Mouse (Mus musculus) CH12.LX (cell line): ENCODE data around the gene Echdc3. TPM values are rescaled to one million over a fixed set of nuclear protein-coding genes. Genes with fewer than 3 reads are reported as not detected.

ENCODE experiments used
- DNase-seq: peaks from one replicate; pipeline ENCODE4 v3.0.0-alpha.2; 2013; ENCODE audit errors: extremely low read depth
- H3K27ac ChIP-seq: 2 replicates; pipeline ENCODE4 v1.5.1; 2012; ENCODE audit warnings: low read depth, mild to moderate bottlenecking, control low read depth, moderate library complexity; ENCODE audit not compliant: insufficient read depth
- H3K27me3 ChIP-seq: replicated peaks from 2 replicates; pipeline ENCODE3; 2012; ENCODE audit warnings: inconsistent platforms
- H3K36me3 ChIP-seq, 2 experiments: replicated peaks in 1 of 2; 2 replicates each; pipeline versions ENCODE3 to v1.6.1; 2012; ENCODE audit warnings: inconsistent platforms in 1 of 2, low read length in 1 of 2, mild to moderate bottlenecking in 1 of 2, mixed read lengths in 1 of 2, moderate library complexity in 1 of 2; ENCODE audit not compliant: control insufficient read depth in 1 of 2, insufficient read depth in 1 of 2
- H3K4me1 ChIP-seq, 2 experiments: 2 replicates each; pipeline ENCODE4 v1.6.1; 2012; ENCODE audit warnings: inconsistent platforms in 1 of 2, moderate library complexity in 1 of 2; ENCODE audit not compliant: insufficient read depth in 2 of 2, control insufficient read depth in 1 of 2
- H3K4me2 ChIP-seq: 2 replicates; pipeline ENCODE4 v1.6.1; 2012; ENCODE audit warnings: low read depth, mild to moderate bottlenecking, control low read depth; ENCODE audit not compliant: poor library complexity, insufficient read depth, severe bottlenecking
- H3K4me3 ChIP-seq, 3 experiments: fragments of 150-350 bp in 1 of 3; sonication (generic) in 1 of 3; replicated peaks in 1 of 3; 2 replicates each; pipeline versions ENCODE3 to v1.5.1; 2011 to 2012; ENCODE audit warnings: low read depth in 2 of 3, low read length in 2 of 3, mild to moderate bottlenecking in 2 of 3, moderate library complexity in 2 of 3, control low read depth in 1 of 3, improper control_type of control experiment in 1 of 3, inconsistent platforms in 1 of 3, mixed read lengths in 1 of 3; ENCODE audit not compliant: poor library complexity in 1 of 3
- H3K79me2 ChIP-seq: replicated peaks from 2 replicates; pipeline ENCODE4 v1.6.1; 2012; ENCODE audit warnings: mild to moderate bottlenecking, moderate library complexity; ENCODE audit not compliant: control insufficient read depth, poor library complexity, insufficient read depth, severe bottlenecking; ENCODE audit errors: extremely low read depth
- H3K9ac ChIP-seq: 2 replicates; pipeline ENCODE4 v1.6.1; 2012; ENCODE audit warnings: low read depth, mild to moderate bottlenecking, control low read depth, moderate library complexity; ENCODE audit not compliant: insufficient read depth
- H3K9me3 ChIP-seq: replicated peaks from 2 replicates; pipeline ENCODE3; 2012; ENCODE audit warnings: low read length, inconsistent platforms, mixed read lengths
- BHLHE40 ChIP-seq: IDR thresholded peaks from 2 replicates; pipeline ENCODE4 v1.6.1; 2011; ENCODE audit warnings: mild to moderate bottlenecking, low read depth, low read length, improper control_type of control experiment
- CHD2 ChIP-seq: IDR thresholded peaks from 2 replicates; pipeline ENCODE4 v1.6.1; 2011; ENCODE audit warnings: low read length, improper control_type of control experiment
- CTCF ChIP-seq, 2 experiments: IDR thresholded peaks in 1 of 2; conservative IDR thresholded peaks in 1 of 2; 2 replicates each; pipeline ENCODE4 v1.5.1; 2011 to 2012; ENCODE audit warnings: low read depth in 2 of 2, low read length in 2 of 2, improper control_type of control experiment in 1 of 2, inconsistent platforms in 1 of 2, mild to moderate bottlenecking in 1 of 2, moderate library complexity in 1 of 2
- ELF1 ChIP-seq: IDR thresholded peaks from 2 replicates; pipeline ENCODE4 v1.6.1; 2014; ENCODE audit warnings: low read depth, mild to moderate bottlenecking, inconsistent platforms, low read length, improper control_type of control experiment
- EP300 ChIP-seq: IDR thresholded peaks from 2 replicates; pipeline ENCODE4 v1.6.1; 2011; ENCODE audit warnings: low read length, improper control_type of control experiment
- GABPA ChIP-seq: IDR thresholded peaks from 2 replicates; pipeline ENCODE4 v1.6.1; 2012; ENCODE audit warnings: low read depth, low read length, improper control_type of control experiment, inconsistent platforms; ENCODE audit not compliant: insufficient replicate concordance
- HCFC1 ChIP-seq: IDR thresholded peaks from 2 replicates; pipeline ENCODE4 v1.6.1; 2012; ENCODE audit warnings: low read depth, mild to moderate bottlenecking, inconsistent platforms, low read length, improper control_type of control experiment
- IRF4 ChIP-seq: IDR thresholded peaks from 2 replicates; pipeline ENCODE4 v1.6.1; 2014; ENCODE audit warnings: low read depth, mild to moderate bottlenecking, inconsistent platforms, low read length, improper control_type of control experiment
- MAX ChIP-seq: IDR thresholded peaks from 2 replicates; pipeline ENCODE4 v1.6.1; 2011; ENCODE audit warnings: low read length, improper control_type of control experiment
- MXI1 ChIP-seq: IDR thresholded peaks from 2 replicates; pipeline ENCODE4 v1.6.1; 2011; ENCODE audit warnings: mild to moderate bottlenecking, low read depth, low read length, improper control_type of control experiment
- MYC ChIP-seq: IDR thresholded peaks from 2 replicates; pipeline ENCODE4 v1.6.1; 2011; ENCODE audit warnings: low read depth, mild to moderate bottlenecking, improper control_type of control experiment, low read length
- NRF1 ChIP-seq: IDR thresholded peaks from 2 replicates; pipeline ENCODE4 v1.6.1; 2014; ENCODE audit warnings: low read depth, mild to moderate bottlenecking, inconsistent platforms, low read length, improper control_type of control experiment, moderate library complexity
- PAX5 ChIP-seq: IDR thresholded peaks from 2 replicates; pipeline ENCODE4 v1.6.1; 2012; ENCODE audit warnings: low read length, inconsistent platforms, mixed read lengths
- POLR2AphosphoS2 ChIP-seq: IDR thresholded peaks from 2 replicates; pipeline ENCODE4 v1.6.1; 2011; ENCODE audit warnings: low read depth, low read length, improper control_type of control experiment
- SMC3 ChIP-seq: IDR thresholded peaks from 2 replicates; pipeline ENCODE4 v1.6.1; 2011; ENCODE audit warnings: low read depth, low read length, improper control_type of control experiment
- UBTF ChIP-seq: IDR thresholded peaks from 2 replicates; pipeline ENCODE4 v1.6.1; 2012; ENCODE audit warnings: low read depth, mild to moderate bottlenecking, inconsistent platforms, low read length, improper control_type of control experiment, moderate library complexity
- ZC3H11A ChIP-seq: IDR thresholded peaks from 2 replicates; pipeline ENCODE4 v1.6.1; 2012; ENCODE audit warnings: low read depth, mild to moderate bottlenecking, inconsistent platforms, low read length, improper control_type of control experiment
- ZKSCAN1 ChIP-seq: IDR thresholded peaks from 2 replicates; pipeline ENCODE4 v1.6.1; 2012; ENCODE audit warnings: low read depth, inconsistent platforms, low read length, improper control_type of control experiment, borderline replicate concordance
- dilution Hi-C: fragments of 300-500 bp; cut with MboI; formaldehyde crosslinking; loops from 2 replicates; pipeline ENCODE4 v1.14.3; 2020; ENCODE audit warnings: low sequenced_read_pairs; ENCODE audit not compliant: extremely low pct_unique_long_range_greater_than_20kb, extremely low pct_ligation_motif_present
- in situ Hi-C: fragments of 300-500 bp; cut with MboI; formaldehyde crosslinking; loops from 3 replicates; pipeline ENCODE4 v1.14.3; 2019; ENCODE audit warnings: low sequenced_read_pairs, low pct_ligation_motif_present, low pct_unique_long_range_greater_than_20kb, mixed read lengths
- polyA plus RNA-seq: library from polyadenylated mRNA; unstranded; fragments of >175 nt; gene quantifications from 2 replicates; pipeline ENCODE4 v1.2.1, GENCODE M21; 2012; ENCODE audit warnings: low read depth; ENCODE audit not compliant: insufficient read length
- total RNA-seq, 2 experiments: library from RNA; depleted of rRNA; stranded (reverse); fragments of 300-350 nt in 1 of 2; fragments of >200 nt in 1 of 2; gene quantifications; 2 replicates each; pipeline ENCODE4 v1.2.3; 2012 to 2014

Echdc3 gene
- total and polyA plus RNA-seq, 3 experiments: 9.2 to 17.4 (median 10.6) TPM

DNA sequence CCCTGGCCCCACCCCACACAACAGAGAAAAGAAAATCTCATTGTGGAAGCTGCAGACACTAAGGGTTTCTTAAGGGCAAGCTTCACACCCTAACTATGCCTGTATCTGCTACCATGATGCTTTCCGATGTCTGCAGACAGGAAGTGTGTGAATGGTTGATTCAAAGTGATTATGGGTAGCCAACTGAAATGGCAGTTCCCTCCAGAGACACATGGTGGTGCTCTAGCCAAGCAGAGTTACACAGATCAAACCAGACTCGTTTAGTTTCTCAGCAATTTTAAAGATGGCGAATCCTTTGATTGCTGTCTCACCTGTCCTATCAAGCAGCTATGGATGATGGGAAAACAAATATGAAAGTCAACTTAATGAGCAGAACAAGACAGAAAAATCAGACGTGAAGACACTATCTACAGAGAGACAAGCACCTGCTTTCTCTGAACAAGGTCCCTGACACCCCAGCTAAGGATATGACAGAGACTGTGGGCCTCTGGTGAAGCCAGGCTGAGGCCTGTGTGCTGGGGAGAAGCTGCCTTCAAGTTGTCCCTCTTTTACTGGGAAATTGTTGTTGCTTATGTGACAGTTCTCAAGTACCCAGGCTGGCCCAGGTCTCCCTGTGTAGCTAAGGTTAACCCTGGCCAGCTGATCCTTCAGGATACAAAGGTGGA is 7.4 kb upstream of the Echdc3 start:
- no peaks in the 10 kb centered on the region for H3K79me2 ChIP-seq
- in situ Hi-C loops: loop anchor here (25.0 kb wide), 1 partner anchor 342 kb away; no protein-coding TSS in a partner anchor
- TF ChIP-seq GABPA: no peak
- no peak for TF ChIP-seq POLR2AphosphoS2
- peak; percentile 79 to 98 for TF ChIP-seq CTCF (conservative IDR thresholded peaks at IDR 0.05 in 1 of 2, IDR thresholded peaks at IDR 0.05 in 1 of 2; ENCODE audit: low read depth in 2 of 2, low read length in 2 of 2)
- TF ChIP-seq CHD2: no peak
- TF ChIP-seq SMC3: peak; percentile 99
- peak; percentile 71 for TF ChIP-seq ELF1
- TF ChIP-seq EP300: no peak
- peak; percentile 28; the same call in 1 of the 2 replicates for TF ChIP-seq IRF4
- TF ChIP-seq ZC3H11A: peak; percentile 93
- TF ChIP-seq UBTF: no peak
- TF ChIP-seq HCFC1: peak; percentile 48
- TF ChIP-seq ZKSCAN1: no peak
- no peak for TF ChIP-seq MAX
- peak; percentile 76; the same call in 1 of the 2 replicates for TF ChIP-seq MYC
- no peak for TF ChIP-seq PAX5
- TF ChIP-seq, all 38 proteins: peak for 7
- Histone ChIP-seq H3K27ac (no peak overlapping the region), H3K4me2 (no peak overlapping the region), H3K36me3 (no peaks in the 10 kb centered on the region), H3K4me3 (no peak overlapping the region), H3K4me1 (peaks cover 0 to 20% of the 10 kb centered on the region in 2 experiments; a peak in 2 of 4 replicates), H3K9me3 (peaks cover 9% of the 10 kb centered on the region), H3K27me3 (no peaks in the 10 kb centered on the region), H3K9ac (no peak overlapping the region)
- peak; percentile 88 for DNase-seq
- dilution Hi-C loops: no loop called here

DNA sequence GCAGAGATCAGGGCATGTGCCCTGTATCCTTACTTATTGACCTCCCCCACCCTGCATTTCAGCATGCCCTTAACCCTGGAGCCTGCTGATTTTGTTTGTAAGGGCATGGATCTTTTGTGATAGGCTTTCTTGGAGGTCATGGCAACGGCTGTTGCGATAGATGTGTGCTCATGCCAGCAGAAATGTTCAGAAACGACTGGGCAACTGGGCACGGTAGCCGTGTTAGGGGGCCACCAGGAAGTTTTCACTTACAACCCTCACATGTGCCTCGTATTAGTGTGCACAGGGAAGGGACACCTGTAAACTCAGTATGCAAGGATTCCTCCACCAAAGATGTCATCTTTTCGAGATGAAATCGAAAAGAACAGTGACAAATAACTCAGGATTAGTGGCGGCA is 508 bp downstream of the Echdc3 start:
- peak overlapping the region; percentile 83 to 86 (median 84) for H3K4me3 ChIP-seq
- H3K27me3 ChIP-seq: no peaks in the 10 kb centered on the region
- no peaks in the 10 kb centered on the region for H3K9me3 ChIP-seq
- H3K4me2 ChIP-seq: peak overlapping the region; percentile 76
- peak overlapping the region; percentile 85 for H3K27ac ChIP-seq
- TF ChIP-seq MXI1 (peak; percentile 70), HCFC1 (no peak), MYC (0 out of 2 replicates have a peak, but pooled peaks have one; percentile 16), BHLHE40 (peak; percentile 17; the same call in 1 of the 2 replicates), NRF1 (no peak)
- TF ChIP-seq, all 38 proteins: peak for 3
- Histone ChIP-seq H3K4me1 (peaks cover 19 to 45% of the 10 kb centered on the region in 2 experiments), H3K79me2 (peaks cover 5% of the 10 kb centered on the region; the same call in 1 of the 2 replicates), H3K36me3 (peaks cover 5 to 14% of the 10 kb centered on the region in 2 experiments), H3K9ac (peak overlapping the region; percentile 94)
- DNase-seq: no peak
- in situ Hi-C loops: loop anchor here (5.0 to 25.0 kb wide), 2 partner anchors 195 to 350 kb away; no protein-coding TSS in a partner anchor
- dilution Hi-C loops: no loop called here
